Mouse (Mus musculus): ENCODE data around the gene Pcsk1n. TPM values are rescaled to one million over a fixed set of nuclear protein-coding genes. Genes with fewer than 3 reads are reported as not detected.

The Pcsk1n gene
- total and polyA plus RNA-seq, 3 experiments = not detected

GRCm38 (mm10) chrX:7878007-7878419 lies 41.6 kb upstream of the Pcsk1n start, which contains the start of gene Pim2:
Gene Pim2, plus strand, starts transcription at chrX:7878262.
- H3K36me3 ChIP-seq (ENCODE audit: control insufficient read depth in 1 of 2, insufficient read depth in 2 of 2, low read length in 2 of 2) = peaks cover 2 to 8% of the 10 kb centered on the region in 2 experiments; a peak in 3 of 4 replicates
- no peak for TF ChIP-seq KAT2A (conservative IDR thresholded peaks at IDR 0.05; ENCODE audit: low read depth, low read length)
- peak; percentile 80 for TF ChIP-seq MAX (IDR thresholded peaks at IDR 0.05; ENCODE audit: low read length)
- 0 out of 2 replicates have a peak, but pooled peaks have one; percentile 29 for TF ChIP-seq ZKSCAN1 (IDR thresholded peaks at IDR 0.05; ENCODE audit: low read depth, low read length)
- 0 out of 6 replicates have a peak, but pooled peaks of 1 of the 3 experiments have one; percentile 1 for TF ChIP-seq CTCF (IDR thresholded peaks at IDR 0.05 in 2 of 3, conservative IDR thresholded peaks at IDR 0.05 in 1 of 3; ENCODE audit: control insufficient read depth in 1 of 3, insufficient read depth in 1 of 3, low read depth in 2 of 3, low read length in 3 of 3, poor library complexity in 1 of 3, severe bottlenecking in 1 of 3)
- TF ChIP-seq ELF1 (IDR thresholded peaks at IDR 0.05; ENCODE audit: low read depth, low read length) = 0 out of 2 replicates have a peak, but pooled peaks have one; percentile 37
- peak; percentile 28; the same call in 1 of the 2 replicates for TF ChIP-seq ZMIZ1 (IDR thresholded peaks at IDR 0.05; ENCODE audit: low read depth, low read length)
- no peak for TF ChIP-seq CHD2 (IDR thresholded peaks at IDR 0.05; ENCODE audit: low read length)
- peak; percentile 71 for TF ChIP-seq MYC (IDR thresholded peaks at IDR 0.05; ENCODE audit: low read depth, low read length)
- 0 out of 2 replicates have a peak, but pooled peaks have one; percentile 35 for TF ChIP-seq SIN3A (IDR thresholded peaks at IDR 0.05; ENCODE audit: low read length)
- peak; percentile 70 to 79; a peak in 2 of 4 replicates for TF ChIP-seq POLR2A (IDR thresholded peaks at IDR 0.05; ENCODE audit: control insufficient read depth in 1 of 2, insufficient read depth in 1 of 2, low read depth in 1 of 2, low read length in 2 of 2, poor library complexity in 1 of 2)
- TF ChIP-seq ETS1 (IDR thresholded peaks at IDR 0.05; ENCODE audit: low read depth, low read length) = 0 out of 2 replicates have a peak, but pooled peaks have one; percentile 1
- TF ChIP-seq HCFC1 (IDR thresholded peaks at IDR 0.05; ENCODE audit: low read depth, low read length) = peak; percentile 61
- peak; percentile 80; the same call in 1 of the 2 replicates for TF ChIP-seq MXI1 (IDR thresholded peaks at IDR 0.05; ENCODE audit: low read depth, low read length)
- peak; percentile 77 for TF ChIP-seq TBP (IDR thresholded peaks at IDR 0.05; ENCODE audit: low read depth, low read length)
- TF ChIP-seq USF1 (IDR thresholded peaks at IDR 0.05; ENCODE audit: low read depth, low read length) = peak; percentile 81
- TF ChIP-seq MAZ (IDR thresholded peaks at IDR 0.05; ENCODE audit: low read depth, low read length) = no peak
- no peak for TF ChIP-seq GABPA (IDR thresholded peaks at IDR 0.05; ENCODE audit: low read depth, low read length)
- TF ChIP-seq MEF2A (IDR thresholded peaks at IDR 0.05; ENCODE audit: extremely low read depth, insufficient replicate concordance, low read depth, low read length, poor library complexity, severe bottlenecking) = no peak
- TF ChIP-seq NRF1 (IDR thresholded peaks at IDR 0.05; ENCODE audit: insufficient read depth, low read depth, low read length, poor library complexity, severe bottlenecking) = peak; percentile 77
- TF ChIP-seq NELFE (IDR thresholded peaks at IDR 0.05; ENCODE audit: low read depth, low read length) = peak; percentile 71
- TF ChIP-seq POLR2AphosphoS2 (IDR thresholded peaks at IDR 0.05; ENCODE audit: low read length) = peak; percentile 97
- TF ChIP-seq TCF12 (IDR thresholded peaks at IDR 0.05; ENCODE audit: low read depth, low read length) = 0 out of 2 replicates have a peak, but pooled peaks have one; percentile 41
- no peaks in the 10 kb centered on the region for H3K27me3 ChIP-seq (ENCODE audit: control insufficient read depth in 1 of 2, insufficient read depth in 2 of 2, low read length in 2 of 2)
- H3K9me3 ChIP-seq (replicated peaks; ENCODE audit: insufficient read depth, low read length) = no peaks in the 10 kb centered on the region
- H3K4me1 ChIP-seq (ENCODE audit: control insufficient read depth in 1 of 2, insufficient read depth in 2 of 2, low read length in 2 of 2) = peaks cover 5 to 11% of the 10 kb centered on the region in 2 experiments
- peak within 1 kb of the TSS; percentile 70 for H3K9ac ChIP-seq (ENCODE audit: control insufficient read depth, low read depth, low read length, poor library complexity, severe bottlenecking)
- peak within 1 kb of the TSS; percentile 63 to 80 for H3K4me3 ChIP-seq (ENCODE audit: control insufficient read depth in 1 of 2, insufficient read depth in 1 of 2, low read depth in 2 of 2, low read length in 2 of 2)
- peak within 1 kb of the TSS; percentile 16; the same call in 1 of the 2 replicates for H3K27ac ChIP-seq (ENCODE audit: control insufficient read depth, low read depth, low read length)
- DNase-seq (ENCODE audit: low read depth, low spot score) = peak; percentile 98
- H3K79me2 ChIP-seq (ENCODE audit: control insufficient read depth, insufficient read depth, low read length, poor library complexity) = no peaks in the 10 kb centered on the region; the same call in 1 of the 2 replicates

All from MEL (cell line).